Mouse (Mus musculus): ENCODE measurements around the gene Slc36a1. TPM values are rescaled to one million over a fixed set of nuclear protein-coding genes. Genes with fewer than 3 reads are reported as not detected.

Gene Slc36a1
- 20.8 TPM for total RNA-seq (2023)

DNA sequence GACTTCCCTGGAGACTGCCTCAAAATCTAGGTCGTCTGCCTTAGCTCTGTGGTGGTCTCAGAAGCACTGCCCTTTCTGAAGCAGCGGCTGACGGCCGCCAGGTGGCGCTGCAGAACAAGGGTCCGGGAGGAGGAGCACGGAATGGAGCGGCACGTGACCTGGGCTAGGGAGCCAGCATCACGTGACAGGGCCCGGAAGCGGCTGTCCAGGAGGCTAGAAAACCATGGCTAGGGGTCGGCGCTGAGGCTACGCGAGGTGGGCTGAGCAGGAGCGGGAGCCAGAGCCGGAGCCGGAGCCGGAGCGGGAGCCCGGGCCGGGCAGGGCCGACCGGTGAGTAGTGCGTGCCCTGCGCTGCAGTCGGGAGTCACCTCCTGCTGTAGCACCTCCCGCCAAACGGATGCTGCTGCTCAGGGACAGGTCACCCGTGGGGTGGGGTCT is at the start of gene Slc36a1:
Gene Slc36a1, plus strand, starts transcription at position 192 of the 438 bp plus-strand sequence.

DNA sequence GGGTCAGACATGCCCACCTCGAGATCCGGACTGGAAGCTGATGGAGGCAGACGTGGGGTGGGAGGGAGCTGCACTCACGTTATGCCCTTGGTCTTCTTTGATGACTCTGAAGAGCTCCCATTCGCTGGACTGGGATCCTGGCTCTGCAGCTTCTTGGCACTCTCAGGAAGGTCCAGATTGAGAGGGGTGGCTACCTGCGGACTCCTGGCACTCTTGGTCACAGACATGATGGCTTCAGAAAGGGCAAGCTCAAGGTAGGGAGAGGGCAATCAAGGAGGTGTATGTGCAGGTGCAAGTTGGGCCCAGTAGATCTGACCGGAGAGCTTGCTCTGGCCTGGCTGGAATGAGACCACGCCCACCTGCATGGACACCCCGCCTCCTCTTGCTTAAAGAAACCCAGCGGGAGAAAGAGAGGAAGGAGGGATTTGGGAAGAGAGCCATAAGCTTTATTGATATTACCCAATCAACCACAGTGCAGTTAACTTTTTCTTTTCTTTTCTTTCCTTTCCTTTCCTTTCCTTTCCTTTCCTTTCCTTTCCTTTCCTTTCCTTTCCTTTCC is 19.3 kb upstream of the Slc36a1 start, which contains the start of gene Slc36a2:
Gene Slc36a2, minus strand, starts transcription at position 345 of the 559 bp plus-strand sequence.

Other genes with a start within 250 kb of the Slc36a1 start
- gene Tnip1, start 241.4 kb upstream of the Slc36a1 start, total RNA-seq (2023): 222 TPM
- 317 TPM for gene Anxa6, start 170.9 kb upstream of the Slc36a1 start, total RNA-seq (2023)
- gene Ccdc69, start 126.2 kb upstream of the Slc36a1 start, total RNA-seq (2023): 17.0 TPM
- gene Gm2a, start 106.2 kb upstream of the Slc36a1 start, total RNA-seq (2023): 56.1 TPM
- not detected for gene Slc36a3, start 52.6 kb upstream of the Slc36a1 start, total RNA-seq (2023)
- gene Slc36a2, start 19.3 kb upstream of the Slc36a1 start, total RNA-seq (2023): not detected
- 0.12 TPM for gene Fat2, start 132.2 kb downstream of the Slc36a1 start, total RNA-seq (2023)
- 1.1 TPM for gene Sparc, start 218.8 kb downstream of the Slc36a1 start, total RNA-seq (2023)

Measured in CD4-positive naive resting alpha-beta T cell, adult 76 days (primary cell).